Mouse (Mus musculus) cerebellum, adult 2 months (tissue): ENCODE measurements around the gene Dydc1.
"Not testable (repeated sequence)": the region's sequence is repeated elsewhere in the genome, so short reads cannot be mapped to it uniquely, and the experiment has no call there.

Source experiments
- CTCF ChIP-seq: fragments of 200-500 bp; IDR thresholded peaks from 2 replicates; pipeline ENCODE4 v1.5.1; 2011; ENCODE audit warnings: low read depth, mild to moderate bottlenecking, control low read depth, low read length, moderate library complexity, borderline replicate concordance; ENCODE audit not compliant: insufficient read depth
- POLR2A ChIP-seq: fragments of 200-500 bp; IDR thresholded peaks from 2 replicates; pipeline ENCODE4 v1.6.1; 2011; ENCODE audit warnings: low read length, control low read depth, borderline replicate concordance; ENCODE audit not compliant: insufficient read depth

DNA sequence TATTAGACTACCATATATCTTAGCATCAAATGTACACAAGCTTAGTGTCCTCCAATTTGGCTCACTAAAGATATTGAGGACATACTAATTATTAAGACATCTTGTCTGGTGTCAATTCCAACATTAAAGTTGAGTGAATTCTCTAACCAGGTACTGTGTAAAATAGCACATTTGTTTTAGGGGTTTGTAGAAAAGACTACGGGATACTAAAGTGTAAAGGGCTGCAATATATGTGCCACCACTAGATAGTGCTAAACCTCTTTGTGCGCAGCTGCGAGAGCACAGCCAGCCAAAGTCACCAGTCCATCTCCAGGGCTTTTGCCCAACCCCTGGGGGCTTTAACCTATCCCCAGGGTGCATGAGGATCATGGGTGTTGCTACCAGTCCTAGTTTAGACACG lies 19.5 kb upstream of the Dydc1 start:
- TF ChIP-seq CTCF, POLR2A: not testable (repeated sequence)
